Mouse (Mus musculus) frontal cortex, postnatal 14 days (tissue): ENCODE measurements around the gene Wdr41.

Experiments used
- DNase-seq, 2 experiments: peaks; one replicate each; pipeline ENCODE4 v3.0.0; 2022; ENCODE audit warnings: low spot score in 2 of 2

The Wdr41 gene

GRCm38 (mm10) chr13:95034715-95035114 lies 58.6 kb downstream of the Wdr41 start:
- DNase-seq: peak; percentile 24 to 28

DNA sequence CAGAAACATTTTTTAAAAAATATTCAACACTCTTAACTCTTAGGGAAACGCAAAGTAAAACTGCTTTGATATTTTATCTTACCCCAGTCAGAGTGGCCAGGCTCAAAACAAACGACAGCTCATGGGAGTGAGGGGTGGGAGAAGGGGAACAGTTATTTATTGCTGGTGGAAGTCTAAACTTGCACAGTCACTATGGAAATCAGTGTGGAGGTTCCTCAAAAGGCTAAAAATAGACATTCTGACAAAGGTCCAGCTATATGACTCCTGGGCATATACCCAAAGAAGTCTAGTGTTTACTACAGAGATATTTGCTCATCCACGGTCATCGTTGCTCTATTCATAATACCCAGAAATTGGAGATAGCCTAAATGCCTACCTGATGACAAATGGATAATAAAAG lies 62.1 kb downstream of the Wdr41 start:
- no peak for DNase-seq

DNA sequence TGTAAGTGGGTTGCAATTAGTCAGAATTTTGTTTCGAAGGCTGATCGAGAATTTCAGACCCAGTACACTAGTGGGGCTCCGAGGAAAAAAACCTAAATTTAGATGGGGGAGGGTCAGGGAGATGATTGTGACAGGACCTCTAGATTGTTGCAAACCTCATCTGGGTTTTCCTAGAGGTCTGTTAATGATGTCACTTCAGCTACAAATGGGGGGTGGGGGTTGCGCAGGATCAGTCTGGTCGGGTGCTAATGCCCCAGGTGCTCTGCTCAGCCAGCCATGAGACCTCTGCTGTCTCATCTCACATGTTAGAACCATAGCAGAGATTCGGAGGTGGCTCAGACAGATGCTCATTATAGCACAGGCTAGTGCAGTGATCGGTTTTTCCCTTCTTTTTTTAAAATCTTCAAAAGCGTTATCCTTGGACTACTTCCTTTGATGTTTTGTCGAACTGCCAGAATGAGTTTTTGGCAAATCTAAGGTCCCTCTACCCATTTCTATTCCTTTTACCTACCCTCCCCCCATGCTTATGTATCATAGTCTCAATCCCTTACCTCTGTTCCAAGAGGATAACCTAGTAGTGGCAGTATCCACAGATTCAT lies 64.1 kb downstream of the Wdr41 start:
- no peak for DNase-seq

- no peak for DNase-seq
Measured at GRCm38 (mm10) chr13:95044108-95044507, 68.0 kb downstream of the Wdr41 start.

GRCm38 (mm10) chr13:95050398-95050797 lies 74.3 kb downstream of the Wdr41 start:
- DNase-seq: no peak

DNA sequence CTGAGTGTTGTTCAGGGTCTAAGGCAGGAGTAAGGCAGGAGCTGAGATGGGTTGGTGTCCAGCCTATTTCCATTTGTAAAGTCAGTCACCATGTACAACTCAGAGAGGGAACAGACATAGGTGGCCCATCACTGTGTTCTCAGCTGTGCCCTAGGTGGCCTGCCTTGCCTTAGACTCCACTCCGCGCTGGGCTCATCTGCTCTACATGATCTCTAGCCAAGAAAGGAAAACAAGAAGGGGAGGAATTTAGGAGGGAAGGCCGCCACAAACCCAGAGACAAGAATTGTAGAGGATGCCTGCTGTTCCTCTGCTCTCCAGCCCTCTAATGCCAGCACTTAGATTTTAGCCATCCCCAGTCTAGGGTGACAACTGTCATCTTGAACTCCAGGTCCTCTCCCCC lies 76.3 kb downstream of the Wdr41 start:
- DNase-seq: no peak

DNA sequence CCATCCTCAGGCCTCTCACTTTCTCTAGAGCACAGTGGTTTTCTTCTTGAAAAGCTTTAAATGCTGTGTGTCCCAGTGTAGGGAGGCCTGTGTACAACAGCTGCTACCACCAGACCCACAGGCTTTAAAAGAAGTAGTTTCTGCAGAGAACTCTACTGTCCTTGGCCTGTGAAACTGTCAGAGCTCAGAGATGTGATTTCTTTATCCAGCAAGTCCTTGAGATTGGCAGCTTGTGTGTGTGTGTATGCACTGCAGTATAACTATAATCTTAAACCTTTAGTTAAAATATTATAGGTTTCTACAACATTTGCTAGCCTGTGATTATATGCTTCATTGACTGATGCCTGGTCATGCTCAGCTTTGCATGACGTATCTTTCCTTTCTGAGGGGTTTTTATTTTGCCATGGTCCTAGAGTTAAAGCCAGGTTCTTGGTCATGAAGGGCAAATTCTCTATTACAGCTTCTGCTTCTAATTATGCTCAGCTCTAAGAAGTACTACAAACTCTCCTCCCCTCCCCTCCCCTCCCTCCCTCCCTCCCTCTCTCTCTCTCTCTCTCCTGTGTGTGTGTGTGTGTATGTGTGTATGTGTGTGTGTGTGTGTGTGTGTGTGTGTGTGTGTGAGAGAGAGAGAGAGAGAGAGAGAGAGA lies 79.7 kb downstream of the Wdr41 start:
- DNase-seq: no peak

GRCm38 (mm10) chr13:95056501-95057280 lies 80.5 kb downstream of the Wdr41 start:
- no peak for DNase-seq

- DNase-seq: no peak
Measured at GRCm38 (mm10) chr13:95058885-95059284, 82.7 kb downstream of the Wdr41 start.

GRCm38 (mm10) chr13:95063390-95064017 lies 87.4 kb downstream of the Wdr41 start:
- DNase-seq: no peak

- no peak for DNase-seq
Measured at GRCm38 (mm10) chr13:95067854-95068253, 91.7 kb downstream of the Wdr41 start.

GRCm38 (mm10) chr13:95070268-95070667 lies 94.1 kb downstream of the Wdr41 start:
- no peak for DNase-seq
